In genomic region chr2:125375301-125375700, GRCm38 (mm10) we compare ENCODE assay signal across 25 mouse cellular contexts.
"Had no signal": no experiment of that assay in that cellular context is flagged by ENCODE, and none has a peak within 500 bp of the region (broad histone marks: within the 10 kb centered on the region; RNA-seq: fewer than 3 reads in every experiment).

No protein-coding gene starts in this region.

- H3K9ac ChIP-seq: forebrain, postnatal 0 days; heart, embryonic 13.5 days; heart, embryonic 15.5 days; hindbrain, embryonic 13.5 days; hindbrain, embryonic 15.5 days; kidney, embryonic 15.5 days; limb, embryonic 13.5 days; limb, embryonic 15.5 days had no signal

- H3K27me3 ChIP-seq: heart, embryonic 13.5 days; heart, embryonic 15.5 days; hindbrain, embryonic 13.5 days; hindbrain, embryonic 15.5 days; kidney, embryonic 15.5 days; limb, embryonic 13.5 days; limb, embryonic 15.5 days had no signal

- H3K4me1 ChIP-seq: heart, embryonic 13.5 days; heart, embryonic 15.5 days; hindbrain, embryonic 13.5 days; hindbrain, embryonic 15.5 days; kidney, embryonic 15.5 days had no signal

- H3K9me3 ChIP-seq: heart, embryonic 13.5 days; heart, embryonic 15.5 days; hindbrain, embryonic 13.5 days; hindbrain, embryonic 15.5 days; kidney, embryonic 15.5 days; limb, embryonic 13.5 days; limb, embryonic 15.5 days had no signal

- DNase-seq: forebrain, postnatal 0 days; gastrocnemius, postnatal 14 days; gastrocnemius, postnatal 36 days; heart, adult 18-20 months; heart, postnatal 14 days; heart, postnatal 36 days; kidney, adult 11 months; kidney, adult 2 months; kidney, adult 9 months; kidney, postnatal 14 days; kidney, postnatal 36 days; layer of hippocampus, adult 9-11 months; layer of hippocampus, postnatal 36 days; left cerebral cortex, postnatal 4 days had no signal

- H3K4me2 ChIP-seq: heart, embryonic 11.5 days; heart, embryonic 13.5 days; heart, embryonic 15.5 days; hindbrain, embryonic 13.5 days; hindbrain, embryonic 15.5 days; kidney, embryonic 15.5 days; limb, embryonic 13.5 days; limb, embryonic 15.5 days had no signal

- H3K4me3 ChIP-seq: heart, embryonic 13.5 days; heart, embryonic 15.5 days; hindbrain, embryonic 13.5 days; hindbrain, embryonic 15.5 days; kidney, embryonic 15.5 days; limb, embryonic 13.5 days; limb, embryonic 15.5 days had no signal

- H3K27ac ChIP-seq: heart, embryonic 13.5 days; heart, embryonic 15.5 days; hindbrain, embryonic 13.5 days; hindbrain, embryonic 15.5 days; hindbrain, postnatal 0 days; kidney, embryonic 15.5 days; kidney, postnatal 0 days; limb, embryonic 13.5 days; limb, embryonic 15.5 days had no signal

- ATAC-seq: forebrain, postnatal 0 days; hindbrain, postnatal 0 days; intestine, embryonic 16.5 days had no signal
